Mouse (Mus musculus) G1E-ER4 (cell line): Measurements from ENCODE around the gene Agfg1. TPM values are rescaled to one million over a fixed set of nuclear protein-coding genes. Genes with fewer than 3 reads are reported as not detected.
"Not testable (repeated sequence)": the region's sequence is repeated elsewhere in the genome, so short reads cannot be mapped to it uniquely, and the experiment has no call there.

Source experiments
- GATA1 ChIP-seq: IDR thresholded peaks from one replicate; pipeline ENCODE4 v1.8.0; 2012; ENCODE audit warnings: low read length, inconsistent platforms
- polyA plus RNA-seq: library from polyadenylated mRNA; stranded (reverse); fragments of >175 nt; gene quantifications from 2 replicates; pipeline ENCODE4 v1.2.3, GENCODE M21; 2012

Agfg1 gene
- polyA plus RNA-seq, 1 experiment, result 24.4 TPM

- no peak for TF ChIP-seq GATA1
These were observed 99.4 kb downstream of the Agfg1 start for GRCm38 (mm10) chr1:82938666-82939065.

- TF ChIP-seq GATA1, result not testable (repeated sequence)
These were observed 104.0 kb downstream of the Agfg1 start, which contains the start of gene A030003K21Rik for GRCm38 (mm10) chr1:82943295-82943694. A030003K21Rik (minus strand) TSS chr1:82943388.

- no peak for TF ChIP-seq GATA1
These were observed 109.3 kb downstream of the Agfg1 start for GRCm38 (mm10) chr1:82948601-82949000.

Other genes with a start within 250 kb of the Agfg1 start
- gene Mff, start 114.6 kb upstream of the Agfg1 start, polyA plus RNA-seq, result 326 and 432 TPM in 2 replicates
- not detected in 2 replicates for gene Tm4sf20, start 71.0 kb upstream of the Agfg1 start, polyA plus RNA-seq
- not detected in 2 replicates for gene Gm47791, start 68.2 kb upstream of the Agfg1 start, polyA plus RNA-seq
- gene A030005L19Rik, start 73.8 kb downstream of the Agfg1 start, polyA plus RNA-seq, result 0.13 and 0.15 TPM in 2 replicates
- gene A030014E15Rik, start 85.4 kb downstream of the Agfg1 start, polyA plus RNA-seq, result not detected in 2 replicates
- gene Gm6217, start 91.9 kb downstream of the Agfg1 start, polyA plus RNA-seq, result not detected in 2 replicates
- not detected in 2 replicates for gene A030003K21Rik, start 103.9 kb downstream of the Agfg1 start, polyA plus RNA-seq
- gene Gm7544, start 116.5 kb downstream of the Agfg1 start, polyA plus RNA-seq, result not detected in 2 replicates
- gene Gm47955, start 120.8 kb downstream of the Agfg1 start, polyA plus RNA-seq, result not detected in 2 replicates
- not detected in 2 replicates for gene Gm47959, start 161.1 kb downstream of the Agfg1 start, polyA plus RNA-seq
- not detected in 2 replicates for gene Slc19a3, start 199.0 kb downstream of the Agfg1 start, polyA plus RNA-seq
- gene Krtap28-10, start 203.0 kb downstream of the Agfg1 start, polyA plus RNA-seq, result not detected in 2 replicates
- gene Gm47969, start 205.4 kb downstream of the Agfg1 start, polyA plus RNA-seq, result not detected in 2 replicates
- gene A030005K14Rik, start 219.9 kb downstream of the Agfg1 start, polyA plus RNA-seq, result not detected in 2 replicates
- gene Krtap28-13, start 221.4 kb downstream of the Agfg1 start, polyA plus RNA-seq, result not detected in 2 replicates